Mouse (Mus musculus): ENCODE data around the gene Calhm1.

DNA sequence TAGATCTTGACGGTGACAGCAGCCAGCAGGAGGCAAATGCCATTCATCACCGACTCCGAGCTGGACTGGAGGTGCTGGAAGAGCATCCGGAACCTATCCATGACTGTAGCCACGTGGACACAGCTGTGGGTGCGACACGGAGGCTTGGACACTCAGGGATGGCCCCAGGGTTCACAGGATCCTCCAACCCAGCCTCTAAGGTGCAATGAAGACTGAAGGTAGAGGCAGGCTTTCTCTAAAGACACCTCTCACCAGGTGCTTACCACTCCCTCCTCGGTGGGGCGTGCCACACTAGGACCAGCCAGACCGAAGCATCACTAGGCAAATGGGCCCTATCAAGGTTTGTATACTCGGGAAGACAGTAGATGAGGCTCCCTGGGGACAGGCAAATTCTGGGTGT, 13.6 kb upstream of the Calhm1 start, which contains the start of gene Calhm3:
- no peak for TF ChIP-seq POLR2A (IDR thresholded peaks at IDR 0.05; ENCODE audit: control insufficient read depth, low read depth, low read length)
- TF ChIP-seq CTCF (IDR thresholded peaks at IDR 0.05; ENCODE audit: control insufficient read depth, insufficient read depth, insufficient replicate concordance, low read depth, low read length): no peak

All from testis, adult 2 months (tissue).